Mouse (Mus musculus) C2C12 (cell line): ENCODE data around the gene Gm49318.

Experiments used
- CTCF ChIP-seq: IDR thresholded peaks from one replicate; pipeline ENCODE4 v1.5.1; 2011; ENCODE audit not compliant: control insufficient read depth, insufficient read depth, insufficient read length
- FOSL1 ChIP-seq: IDR thresholded peaks from one replicate; pipeline ENCODE4 v1.8.0; 2011; ENCODE audit warnings: mild to moderate bottlenecking, low read length; ENCODE audit not compliant: poor library complexity, insufficient read depth, severe bottlenecking
- MAX ChIP-seq: IDR thresholded peaks from one replicate; pipeline ENCODE4 v1.6.1; 2011; ENCODE audit warnings: mild to moderate bottlenecking, control low read depth
- MYOD1 ChIP-seq: IDR thresholded peaks from one replicate; pipeline ENCODE4 v1.6.1; 2011; ENCODE audit warnings: low read depth; ENCODE audit not compliant: control insufficient read depth, insufficient read length
- MYOG ChIP-seq: IDR thresholded peaks from one replicate; pipeline ENCODE4 v1.6.1; 2011; ENCODE audit not compliant: control insufficient read depth, insufficient read length; ENCODE audit errors: extremely low read depth
- USF1 ChIP-seq: IDR thresholded peaks from one replicate; pipeline ENCODE4 v1.6.1; 2011; ENCODE audit warnings: low read depth, mild to moderate bottlenecking, control low read depth, moderate library complexity

DNA sequence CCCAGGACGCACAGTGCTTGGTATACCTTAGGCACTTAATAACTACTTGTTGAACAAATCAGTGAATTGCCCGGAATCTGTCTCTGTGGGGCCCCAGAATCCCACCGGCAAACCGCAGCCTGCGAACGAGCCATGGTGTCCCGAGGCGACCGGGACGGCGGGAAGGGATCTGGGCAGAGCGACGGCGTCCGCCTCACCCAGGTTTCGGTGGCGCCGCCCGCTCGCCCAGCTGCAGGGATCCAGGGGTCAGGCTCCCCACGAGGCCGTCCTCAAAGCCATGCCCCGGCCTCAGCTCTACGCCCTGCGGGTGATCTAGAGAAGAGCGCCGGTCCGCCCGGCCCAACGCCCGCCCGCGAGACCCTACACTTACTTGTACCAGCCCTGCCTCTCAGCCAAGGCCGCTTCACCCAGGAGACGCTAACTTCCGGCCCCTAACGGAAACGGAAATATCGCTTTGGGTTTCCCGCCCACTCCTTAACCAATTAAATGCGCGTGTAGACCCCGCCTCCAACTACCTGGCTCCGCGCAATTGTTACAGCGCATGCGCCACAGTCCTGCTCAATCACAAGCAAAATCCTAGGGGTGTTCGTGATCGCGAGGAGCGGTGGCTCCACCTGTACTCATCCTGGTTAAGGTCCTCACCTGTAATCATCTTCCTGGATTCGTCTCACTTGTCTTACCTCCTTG, 45.8 kb upstream of the Gm49318 start, which contains the start of gene Elof1:
- TF ChIP-seq CTCF (no peak), MYOG (no peak), FOSL1 (no peak), MAX (no peak), USF1 (no peak), MYOD1 (no peak)
